ENCODE assay signal across 15 mouse cellular contexts in genomic region chr19:38265767-38266166, GRCm38 (mm10). TPM values are rescaled to one million over a fixed set of nuclear protein-coding genes. Genes with fewer than 3 reads are reported as not detected.
DNase-seq lines count a peak whose midpoint lies in the region; ATAC-seq and TF ChIP-seq lines count a peak whose summit lies in the region.
"Had no signal": no experiment of that assay in that cellular context is flagged by ENCODE, and none has a peak within 500 bp of the region (broad histone marks: within the 10 kb centered on the region; RNA-seq: fewer than 3 reads in every experiment).

No protein-coding gene starts in this region.

- peaks cover 5% of the 10 kb centered on the region; the same call in 1 of the 2 replicates for H3K27me3 ChIP-seq in embryonic facial prominence, embryonic 14.5 days (replicated peaks; ENCODE audit: control insufficient read depth, insufficient read depth, low read length)
- H3K27me3 ChIP-seq in embryonic facial prominence, embryonic 10.5 days (replicated peaks; ENCODE audit: low read depth, poor library complexity, severe bottlenecking), result peaks cover 18% of the 10 kb centered on the region
- 0 out of 2 replicates have a peak, but pooled peaks cover 4% of the 10 kb centered on the region for H3K27me3 ChIP-seq in kidney, postnatal 0 days (ENCODE audit: insufficient read depth, low read length)
- peaks cover 14% of the 10 kb centered on the region; the same call in 1 of the 2 replicates for H3K27me3 ChIP-seq in kidney, embryonic 16.5 days (ENCODE audit: insufficient read depth, low read length)
- no peaks in the 10 kb centered on the region for H3K27me3 ChIP-seq in forebrain, embryonic 16.5 days (replicated peaks; ENCODE audit: control insufficient read depth, insufficient read depth, low read length)
- H3K27me3 ChIP-seq in myocyte (ENCODE audit: control insufficient read depth, insufficient read depth, insufficient read length), result peaks cover 23% of the 10 kb centered on the region

- DNase-seq in embryonic facial prominence, embryonic 14.5 days (ENCODE audit: low spot score), result no peak
- DNase-seq in embryonic facial prominence, embryonic 10.5 days (ENCODE audit: low spot score), result no peak
- DNase-seq in kidney, postnatal 0 days (ENCODE audit: low spot score), result no peak
- DNase-seq: heart, adult 2 months; liver, postnatal 0 days; lung, postnatal 36 days; right cerebral cortex, postnatal 14 days; thymus, postnatal 36 days had no signal

- H3K4me2 ChIP-seq in embryonic facial prominence, embryonic 14.5 days (ENCODE audit: low read depth, low read length), result 0 out of 2 replicates have a peak overlapping the region, but pooled peaks have one; percentile 49
- peak overlapping the region; percentile 10; the same call in 1 of the 2 replicates for H3K4me2 ChIP-seq in kidney, postnatal 0 days (ENCODE audit: low read length)
- H3K4me2 ChIP-seq in kidney, embryonic 16.5 days (replicated peaks; ENCODE audit: low read depth, low read length), result no peak overlapping the region
- peak overlapping the region; percentile 39 for H3K4me2 ChIP-seq in forebrain, embryonic 16.5 days (ENCODE audit: low read length)
- peak overlapping the region; percentile 33 for H3K4me2 ChIP-seq in myocyte (ENCODE audit: low read depth)
- H3K4me2 ChIP-seq: limb, embryonic 15.5 days had no signal

- 74% methylated on average over 5 of the region's 5 CpGs for WGBS in embryonic facial prominence, embryonic 14.5 days
- WGBS in embryonic facial prominence, embryonic 10.5 days, result 86% methylated on average over 5 of the region's 5 CpGs
- WGBS in kidney, postnatal 0 days, result 78% methylated on average over 5 of the region's 5 CpGs
- WGBS in kidney, embryonic 16.5 days, result 79% methylated on average over 5 of the region's 5 CpGs
- WGBS in forebrain, embryonic 16.5 days, result 86% methylated on average over 5 of the region's 5 CpGs

- no peak overlapping the region for H3ac ChIP-seq in myocyte (ENCODE audit: control insufficient read depth, insufficient read length)

- H3K9me3 ChIP-seq in embryonic facial prominence, embryonic 14.5 days (ENCODE audit: control insufficient read depth, low read length), result no peaks in the 10 kb centered on the region
- no peaks in the 10 kb centered on the region for H3K9me3 ChIP-seq in embryonic facial prominence, embryonic 10.5 days
- no peaks in the 10 kb centered on the region for H3K9me3 ChIP-seq in kidney, postnatal 0 days (replicated peaks; ENCODE audit: low read length)
- H3K9me3 ChIP-seq in kidney, embryonic 16.5 days (ENCODE audit: low read length), result no peaks in the 10 kb centered on the region
- no peaks in the 10 kb centered on the region for H3K9me3 ChIP-seq in forebrain, embryonic 16.5 days (ENCODE audit: control insufficient read depth, low read length)
- H3K9me3 ChIP-seq: limb, embryonic 15.5 days had no signal

- no peaks in the 10 kb centered on the region for H3K36me3 ChIP-seq in embryonic facial prominence, embryonic 14.5 days (ENCODE audit: control insufficient read depth, insufficient read depth, low read length)
- H3K36me3 ChIP-seq in embryonic facial prominence, embryonic 10.5 days (replicated peaks), result no peaks in the 10 kb centered on the region
- no peaks in the 10 kb centered on the region for H3K36me3 ChIP-seq in kidney, postnatal 0 days (ENCODE audit: insufficient read depth, low read length)
- H3K36me3 ChIP-seq in kidney, embryonic 16.5 days (ENCODE audit: insufficient read depth, low read length), result no peaks in the 10 kb centered on the region
- H3K36me3 ChIP-seq in forebrain, embryonic 16.5 days (ENCODE audit: control insufficient read depth, insufficient read depth), result no peaks in the 10 kb centered on the region
- no peaks in the 10 kb centered on the region for H3K36me3 ChIP-seq in myocyte (ENCODE audit: control insufficient read depth, insufficient read depth)
- H3K36me3 ChIP-seq: limb, embryonic 15.5 days had no signal

- H3K4me3 ChIP-seq in embryonic facial prominence, embryonic 14.5 days (ENCODE audit: low read depth, low read length), result no peak overlapping the region
- H3K4me3 ChIP-seq in embryonic facial prominence, embryonic 10.5 days, result no peak overlapping the region
- no peak overlapping the region for H3K4me3 ChIP-seq in kidney, postnatal 0 days (replicated peaks; ENCODE audit: low read depth, low read length)
- no peak overlapping the region for H3K4me3 ChIP-seq in kidney, embryonic 16.5 days (ENCODE audit: low read length)
- peak overlapping the region; percentile 39 for H3K4me3 ChIP-seq in forebrain, embryonic 16.5 days (replicated peaks; ENCODE audit: low read length)
- H3K4me3 ChIP-seq in myocyte, result no peak overlapping the region
- H3K4me3 ChIP-seq: limb, embryonic 15.5 days had no signal

- H3K9ac ChIP-seq in embryonic facial prominence, embryonic 14.5 days (ENCODE audit: low read depth, low read length), result 0 out of 2 replicates have a peak overlapping the region, but pooled peaks have one; percentile 2
- no peak overlapping the region for H3K9ac ChIP-seq in kidney, postnatal 0 days (ENCODE audit: low read depth, low read length)
- no peak overlapping the region for H3K9ac ChIP-seq in kidney, embryonic 16.5 days (replicated peaks; ENCODE audit: low read length)
- no peak overlapping the region for H3K9ac ChIP-seq in forebrain, embryonic 16.5 days (replicated peaks; ENCODE audit: low read depth, low read length)
- H3K9ac ChIP-seq: limb, embryonic 15.5 days; liver, postnatal 0 days had no signal

- TF ChIP-seq CTCF in kidney, postnatal 0 days (IDR thresholded peaks at IDR 0.05; ENCODE audit: low read depth), result no peak

- no peak overlapping the region for H3K27ac ChIP-seq in embryonic facial prominence, embryonic 14.5 days (replicated peaks; ENCODE audit: low read depth, low read length)
- no peak overlapping the region for H3K27ac ChIP-seq in embryonic facial prominence, embryonic 10.5 days (replicated peaks)
- no peak overlapping the region for H3K27ac ChIP-seq in kidney, postnatal 0 days
- H3K27ac ChIP-seq in kidney, embryonic 16.5 days (ENCODE audit: low read length), result no peak overlapping the region
- H3K27ac ChIP-seq in forebrain, embryonic 16.5 days (ENCODE audit: low read length), result no peak overlapping the region
- H3K27ac ChIP-seq: heart, adult 2 months; limb, embryonic 15.5 days had no signal

- no peak for ATAC-seq in embryonic facial prominence, embryonic 14.5 days (ENCODE audit: low read depth)
- no peak for ATAC-seq in kidney, postnatal 0 days (replicated peaks; ENCODE audit: low FRiP score, low read depth)
- no peak for ATAC-seq in kidney, embryonic 16.5 days (ENCODE audit: low FRiP score, low TSS enrichment)
- ATAC-seq in forebrain, embryonic 16.5 days, result no peak
- no peak for ATAC-seq in erythroid progenitor cell, adult 5-6 weeks (replicated peaks; ENCODE audit: low FRiP score, poor library complexity, severe bottlenecking)
- ATAC-seq: inflammation-experienced regulatory T-cells, adult 6 months; liver, postnatal 0 days had no signal

- H3K79me2 ChIP-seq in myocyte (ENCODE audit: control insufficient read depth, insufficient read depth), result no peaks in the 10 kb centered on the region

- no peak for TF ChIP-seq POLR2A in myocyte (IDR thresholded peaks at IDR 0.05; ENCODE audit: insufficient read length, low read depth)

- H3K4me1 ChIP-seq in embryonic facial prominence, embryonic 14.5 days (ENCODE audit: control insufficient read depth, insufficient read depth, low read length), result peaks cover 12% of the 10 kb centered on the region
- H3K4me1 ChIP-seq in embryonic facial prominence, embryonic 10.5 days, result peaks cover 16% of the 10 kb centered on the region
- no peaks in the 10 kb centered on the region for H3K4me1 ChIP-seq in kidney, postnatal 0 days (replicated peaks; ENCODE audit: insufficient read depth, low read length)
- H3K4me1 ChIP-seq in kidney, embryonic 16.5 days (ENCODE audit: insufficient read depth, low read length), result peaks cover 3% of the 10 kb centered on the region; the same call in 1 of the 2 replicates
- peaks cover 7% of the 10 kb centered on the region; the same call in 1 of the 2 replicates for H3K4me1 ChIP-seq in forebrain, embryonic 16.5 days (replicated peaks; ENCODE audit: control insufficient read depth, insufficient read depth, low read length)

TF ChIP-seq in myocyte, 11 proteins besides CTCF, POLR2A, EP300 and RAD21:
- TF ChIP-seq MYOG (IDR thresholded peaks at IDR 0.05; ENCODE audit: control insufficient read depth in 1 of 3, insufficient read depth in 1 of 3, insufficient read length in 2 of 3, low read depth in 2 of 3), result no peak
- no peak for TF ChIP-seq REST (IDR thresholded peaks at IDR 0.05; ENCODE audit: insufficient read depth, insufficient read length)
- no peak for TF ChIP-seq E2F4 (IDR thresholded peaks at IDR 0.05; ENCODE audit: insufficient read depth)
TF ChIP-seq in myocyte: peak in this region for 0.

RNA-seq across cellular contexts. Expression of gene Lgi1, which starts 1.4 kb away (rescaled TPM):
- 5.9 and 6.1 TPM in 2 replicates for polyA plus RNA-seq in embryonic facial prominence, embryonic 14.5 days (2014; fragmentation: Nextera tagmentation; extraction: Ambion mirVana)
- 1.2 and 1.4 TPM in 2 replicates for polyA plus RNA-seq in embryonic facial prominence, embryonic 10.5 days (2016; fragmentation: Nextera tagmentation; extraction: Ambion mirVana)
- 1.4 and 1.6 TPM in 2 replicates for polyA plus RNA-seq in kidney, postnatal 0 days (2015; fragmentation: Nextera tagmentation; extraction: Ambion mirVana)
- 1.5 and 2.0 TPM in 2 replicates for polyA plus RNA-seq in kidney, embryonic 16.5 days (2015; fragmentation: Nextera tagmentation; extraction: Ambion mirVana)
- 15.5 and 19.1 TPM in 2 replicates for polyA plus RNA-seq in forebrain, embryonic 16.5 days (2015; fragmentation: Nextera tagmentation; extraction: Ambion mirVana)
- polyA plus RNA-seq in myocyte (2012; fragmentation: generic; extraction: Trizol), result not detected
- not detected in 2 replicates for total RNA-seq in erythroid progenitor cell, adult 5-6 weeks (2015; ENCODE audit: low replicate concordance)
- not detected in 2 replicates for total RNA-seq in erythroid progenitor cell, adult 5-6 weeks (2017; ENCODE audit: low replicate concordance)
- total RNA-seq: monocyte, adult 5-6 weeks had no signal
- polyA plus RNA-seq: liver, postnatal 0 days had no signal

RNA-seq across cellular contexts. Expression of gene Fra10ac1, which starts 41.8 kb away (rescaled TPM):
- polyA plus RNA-seq in embryonic facial prominence, embryonic 14.5 days (2014; fragmentation: Nextera tagmentation; extraction: Ambion mirVana), result 26.0 and 27.3 TPM in 2 replicates
- polyA plus RNA-seq in embryonic facial prominence, embryonic 10.5 days (2016; fragmentation: Nextera tagmentation; extraction: Ambion mirVana), result 44.1 and 44.6 TPM in 2 replicates
- polyA plus RNA-seq in kidney, postnatal 0 days (2015; fragmentation: Nextera tagmentation; extraction: Ambion mirVana), result 36.5 and 37.6 TPM in 2 replicates
- 37.2 and 39.6 TPM in 2 replicates for polyA plus RNA-seq in kidney, embryonic 16.5 days (2015; fragmentation: Nextera tagmentation; extraction: Ambion mirVana)
- polyA plus RNA-seq in forebrain, embryonic 16.5 days (2015; fragmentation: Nextera tagmentation; extraction: Ambion mirVana), result 54.7 and 56.8 TPM in 2 replicates
- 6.5 TPM for polyA plus RNA-seq in myocyte (2012; fragmentation: generic; extraction: Trizol)
- 1.8 and 2.1 TPM in 2 replicates for total RNA-seq in erythroid progenitor cell, adult 5-6 weeks (2015; ENCODE audit: low replicate concordance)
- total RNA-seq in erythroid progenitor cell, adult 5-6 weeks (2017; ENCODE audit: low replicate concordance), result 6.1 and 9.5 TPM in 2 replicates
